Mouse (Mus musculus) E14TG2a.4 (cell line): ENCODE results near the gene Faim.

Source experiments
- CTCF ChIP-seq: conservative IDR thresholded peaks from 2 replicates; pipeline ENCODE4 v1.5.1; 2014; ENCODE audit warnings: low read length
- POU5F1 ChIP-seq: IDR thresholded peaks from 2 replicates; pipeline ENCODE4 v1.6.1; 2014; ENCODE audit warnings: low read length, borderline replicate concordance

GRCm38 (mm10) chr9:98965084-98965483 lies 21.1 kb upstream of the Faim start:
- TF ChIP-seq CTCF: peak; percentile 39
- no peak for TF ChIP-seq POU5F1
